Comparison of ENCODE assay signal across 14 mouse cellular contexts in genomic region chr10:39208712-39209111, GRCm38 (mm10). TPM values are rescaled to one million over a fixed set of nuclear protein-coding genes. Genes with fewer than 3 reads are reported as not detected.
DNase-seq lines count a peak whose midpoint lies in the region; ATAC-seq lines count a peak whose summit lies in the region.
"Had no signal": no experiment of that assay in that cellular context is flagged by ENCODE, and none has a peak within 500 bp of the region (broad histone marks: within the 10 kb centered on the region; RNA-seq: fewer than 3 reads in every experiment).

No protein-coding gene starts in this region.

- H3K4me2 ChIP-seq in forebrain, embryonic 16.5 days (ENCODE audit: low read length): no peak overlapping the region
- H3K4me2 ChIP-seq in intestine, embryonic 15.5 days (replicated peaks): no peak overlapping the region
- H3K4me2 ChIP-seq: embryonic facial prominence, embryonic 15.5 days; liver, embryonic 15.5 days had no signal

- H3K9ac ChIP-seq in forebrain, embryonic 16.5 days (replicated peaks; ENCODE audit: low read depth, low read length): no peak overlapping the region
- H3K9ac ChIP-seq in intestine, embryonic 15.5 days: no peak overlapping the region
- H3K9ac ChIP-seq: embryonic facial prominence, embryonic 15.5 days; liver, embryonic 15.5 days had no signal

- H3K27me3 ChIP-seq in forebrain, embryonic 16.5 days (replicated peaks; ENCODE audit: control insufficient read depth, insufficient read depth, low read length): no peaks in the 10 kb centered on the region
- H3K27me3 ChIP-seq in midbrain, embryonic 10.5 days (ENCODE audit: low read depth, poor library complexity, severe bottlenecking): no peaks in the 10 kb centered on the region
- no peaks in the 10 kb centered on the region for H3K27me3 ChIP-seq in intestine, embryonic 15.5 days (replicated peaks)
- H3K27me3 ChIP-seq: embryonic facial prominence, embryonic 15.5 days; liver, embryonic 15.5 days had no signal

- peaks cover 10% of the 10 kb centered on the region; the same call in 1 of the 2 replicates for H3K4me1 ChIP-seq in forebrain, embryonic 16.5 days (replicated peaks; ENCODE audit: control insufficient read depth, insufficient read depth, low read length)
- peaks cover 31% of the 10 kb centered on the region for H3K4me1 ChIP-seq in midbrain, embryonic 10.5 days
- H3K4me1 ChIP-seq in intestine, embryonic 15.5 days (replicated peaks): no peaks in the 10 kb centered on the region
- H3K4me1 ChIP-seq: liver, embryonic 15.5 days had no signal

- H3K4me3 ChIP-seq in forebrain, embryonic 16.5 days (replicated peaks; ENCODE audit: low read length): no peak overlapping the region
- H3K4me3 ChIP-seq in midbrain, embryonic 10.5 days: no peak overlapping the region
- no peak overlapping the region for H3K4me3 ChIP-seq in intestine, embryonic 15.5 days (replicated peaks)
- H3K4me3 ChIP-seq: embryonic facial prominence, embryonic 15.5 days; liver, embryonic 15.5 days had no signal

- ATAC-seq in forebrain, embryonic 16.5 days: 0 out of 2 replicates have a peak, but pooled peaks have one; percentile 44
- no peak for ATAC-seq in intestine, embryonic 15.5 days

- H3K9me3 ChIP-seq in forebrain, embryonic 16.5 days (ENCODE audit: control insufficient read depth, low read length): peaks cover 3% of the 10 kb centered on the region; the same call in 1 of the 2 replicates
- H3K9me3 ChIP-seq in midbrain, embryonic 10.5 days (replicated peaks): peaks cover 18% of the 10 kb centered on the region
- H3K9me3 ChIP-seq in intestine, embryonic 15.5 days: no peaks in the 10 kb centered on the region
- H3K9me3 ChIP-seq: embryonic facial prominence, embryonic 15.5 days; liver, embryonic 15.5 days had no signal

- DNase-seq in gastrocnemius, adult 18-20 months (ENCODE audit: low spot score): peak; percentile 13
- DNase-seq in gastrocnemius, postnatal 4 days (ENCODE audit: low spot score in 2 of 2): no peak
- peak; percentile 70 for DNase-seq in MN1 (ENCODE audit: low spot score)
- no peak for DNase-seq in midbrain, embryonic 10.5 days (ENCODE audit: low spot score)
- DNase-seq in right cerebral cortex, adult 2 months (ENCODE audit: low spot score in 2 of 2): no peak
- DNase-seq in right cerebral cortex, postnatal 14 days: no peak
- DNase-seq: kidney, adult 9 months; retina, postnatal 1 day; thymus, postnatal 14 days had no signal

- H3K27ac ChIP-seq in forebrain, embryonic 16.5 days (ENCODE audit: low read length): no peak overlapping the region; the same call in 1 of the 2 replicates
- H3K27ac ChIP-seq in midbrain, embryonic 10.5 days (replicated peaks): peak overlapping the region; percentile 80
- H3K27ac ChIP-seq in intestine, embryonic 15.5 days: no peak overlapping the region
- H3K27ac ChIP-seq: liver, embryonic 15.5 days had no signal

- H3K36me3 ChIP-seq in forebrain, embryonic 16.5 days (ENCODE audit: control insufficient read depth, insufficient read depth): no peaks in the 10 kb centered on the region
- H3K36me3 ChIP-seq in midbrain, embryonic 10.5 days: no peaks in the 10 kb centered on the region
- H3K36me3 ChIP-seq in intestine, embryonic 15.5 days: no peaks in the 10 kb centered on the region
- H3K36me3 ChIP-seq: embryonic facial prominence, embryonic 15.5 days; liver, embryonic 15.5 days had no signal

- whole genome bisulfite sequencing in forebrain, embryonic 16.5 days: 56% methylated on average over 4 of the region's 4 CpGs
- 72% methylated on average over 4 of the region's 4 CpGs for WGBS in midbrain, embryonic 10.5 days
- WGBS in intestine, embryonic 15.5 days: 69% methylated on average over 4 of the region's 4 CpGs

RNA-seq across cellular contexts. Expression of gene Ccn6, which starts 45.1 kb away (rescaled TPM):
- not detected for total RNA-seq in gastrocnemius, adult 18-20 months (2021)
- total RNA-seq in gastrocnemius, postnatal 4 days (2021): under 1 TPM; 0.31 to 0.32 TPM
- 0.38 and 0.67 TPM in 2 replicates for polyA plus RNA-seq in forebrain, embryonic 16.5 days (2015; fragmentation: Nextera tagmentation; extraction: Ambion mirVana)
- 0.20 and 0.37 TPM in 2 replicates for polyA plus RNA-seq in midbrain, embryonic 10.5 days (2016; fragmentation: Nextera tagmentation; extraction: Ambion mirVana)
- polyA plus RNA-seq in intestine, embryonic 15.5 days (2015; fragmentation: Nextera tagmentation; extraction: Ambion mirVana): 0.24 TPM in 1 of 2 replicates, not detected in the other
- total RNA-seq: gastrocnemius, adult 8-10 months had no signal
- polyA plus RNA-seq: liver, embryonic 15.5 days had no signal

Comparison
In these comparisons a context has a peak if more than half of its experiments do, and no peak if none do; other contexts are left out.
1. DNase-seq: peak in gastrocnemius, adult 18-20 months (single experiment) and MN1 (single experiment); none in gastrocnemius, postnatal 4 days (0 of 2), midbrain, embryonic 10.5 days (single experiment), right cerebral cortex, adult 2 months (0 of 2) and right cerebral cortex, postnatal 14 days (single experiment).